Mouse (Mus musculus): ENCODE results near the gene Ten1. TPM values are rescaled to one million over a fixed set of nuclear protein-coding genes. Genes with fewer than 3 reads are reported as not detected.

Ten1 gene
- polyA plus RNA-seq (2016; fragmentation: Nextera tagmentation; extraction: Ambion mirVana), result 43.4 and 44.0 TPM in 2 replicates

- Histone ChIP-seq H3K27me3 (replicated peaks) (no peaks in the 10 kb centered on the region), H3K27ac (peak within 1 kb of the TSS; percentile 88), H3K4me2 (peak within 1 kb of the TSS; percentile 94), H3K9ac (peak within 1 kb of the TSS; percentile 87), H3K4me1 (peaks cover 56% of the 10 kb centered on the region), H3K4me3 (peak within 1 kb of the TSS; percentile 82), H3K36me3 (peaks cover 13% of the 10 kb centered on the region; the same call in 1 of the 2 replicates), H3K9me3 (replicated peaks) (no peaks in the 10 kb centered on the region)
- peak; percentile 97 for ATAC-seq
- under 1% methylated on average over 62 of the region's 62 CpGs for WGBS (ENCODE audit: insufficient replicate concordance)
Observed at GRCm38 (mm10) chr11:116198639-116199531, at the start of gene Ten1, which contains the start of gene Acox1. Gene Ten1, plus strand, starts transcription at chr11:116198855. Gene Acox1, minus strand, starts transcription at chr11:116199045.

DNA sequence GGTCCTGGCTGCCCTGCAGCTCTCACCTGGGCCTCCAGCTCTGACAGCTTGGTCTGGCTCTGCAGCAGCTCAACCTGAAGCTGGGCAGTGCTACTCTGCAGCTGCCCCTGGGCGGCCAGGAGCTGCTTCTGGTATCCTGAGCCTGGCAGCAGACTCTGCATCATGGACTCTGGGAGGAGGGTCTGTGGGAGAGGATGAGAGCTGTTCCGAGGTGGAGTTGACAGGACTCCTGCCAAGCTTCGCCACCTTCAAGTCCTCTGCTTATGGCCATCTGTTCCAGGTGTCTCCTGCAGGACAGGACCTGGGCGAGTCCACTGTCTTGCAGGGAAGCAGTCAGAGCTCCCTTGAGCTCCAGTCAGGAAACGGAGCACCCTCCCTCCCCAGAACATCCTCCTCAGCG is 49.3 kb upstream of the Ten1 start:
- no peak overlapping the region for H3K9ac ChIP-seq
- H3K9me3 ChIP-seq (replicated peaks), result no peaks in the 10 kb centered on the region
- 88% methylated on average over 6 of the region's 6 CpGs for WGBS (ENCODE audit: insufficient replicate concordance)
- no peak overlapping the region for H3K4me3 ChIP-seq
- no peak overlapping the region for H3K27ac ChIP-seq
- no peak overlapping the region for H3K4me2 ChIP-seq
- peaks cover 26% of the 10 kb centered on the region for H3K4me1 ChIP-seq
- no peak for ATAC-seq
- H3K36me3 ChIP-seq, result peaks cover 100% of the 10 kb centered on the region
- no peaks in the 10 kb centered on the region for H3K27me3 ChIP-seq (replicated peaks)

DNA sequence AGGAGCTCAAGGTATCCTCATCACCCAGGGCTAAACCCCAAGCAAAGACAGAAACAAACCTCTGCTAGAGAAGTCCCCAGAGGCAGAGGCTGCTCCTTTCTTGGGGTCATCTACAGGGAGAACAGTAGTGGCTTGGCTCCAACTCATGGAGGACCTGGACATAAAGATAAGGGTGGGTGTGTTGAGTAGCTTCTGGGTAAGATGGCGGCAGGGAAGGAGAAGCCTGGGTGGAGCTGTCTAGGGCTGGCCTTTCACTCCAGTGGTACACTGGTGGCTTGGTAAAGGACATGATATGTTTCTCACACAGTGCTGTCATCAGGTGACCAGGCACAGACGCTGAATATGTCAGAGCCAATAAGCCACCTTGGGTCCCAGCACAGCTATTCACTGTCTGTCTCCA is 47.7 kb upstream of the Ten1 start:
- ATAC-seq, result peak; percentile 93
- WGBS (ENCODE audit: insufficient replicate concordance), result 59% methylated on average over 2 of the region's 2 CpGs
- H3K27me3 ChIP-seq (replicated peaks), result no peaks in the 10 kb centered on the region
- H3K4me2 ChIP-seq, result peak overlapping the region; percentile 36
- peaks cover 100% of the 10 kb centered on the region for H3K36me3 ChIP-seq
- H3K4me1 ChIP-seq, result peaks cover 24% of the 10 kb centered on the region
- no peaks in the 10 kb centered on the region for H3K9me3 ChIP-seq (replicated peaks)
- no peak overlapping the region for H3K4me3 ChIP-seq
- H3K9ac ChIP-seq, result peak overlapping the region; percentile 27; the same call in 1 of the 2 replicates
- H3K27ac ChIP-seq, result peak overlapping the region; percentile 86

GRCm38 (mm10) chr11:116161312-116161711 is 37.3 kb upstream of the Ten1 start:
- WGBS (ENCODE audit: insufficient replicate concordance), result 72% methylated on average over 12 of the region's 12 CpGs
- H3K27ac ChIP-seq, result no peak overlapping the region
- H3K36me3 ChIP-seq, result peaks cover 49% of the 10 kb centered on the region
- H3K9ac ChIP-seq, result no peak overlapping the region
- H3K4me2 ChIP-seq, result no peak overlapping the region
- H3K4me3 ChIP-seq, result no peak overlapping the region
- no peaks in the 10 kb centered on the region for H3K9me3 ChIP-seq (replicated peaks)
- ATAC-seq, result no peak
- H3K27me3 ChIP-seq (replicated peaks), result no peaks in the 10 kb centered on the region
- peaks cover 22% of the 10 kb centered on the region for H3K4me1 ChIP-seq

GRCm38 (mm10) chr11:116162146-116162545 is 36.5 kb upstream of the Ten1 start:
- ATAC-seq, result no peak
- H3K9me3 ChIP-seq (replicated peaks), result no peaks in the 10 kb centered on the region
- H3K9ac ChIP-seq, result no peak overlapping the region
- H3K27ac ChIP-seq, result no peak overlapping the region
- H3K4me3 ChIP-seq, result no peak overlapping the region
- no peak overlapping the region for H3K4me2 ChIP-seq
- H3K27me3 ChIP-seq (replicated peaks), result no peaks in the 10 kb centered on the region
- peaks cover 30% of the 10 kb centered on the region for H3K4me1 ChIP-seq
- WGBS (ENCODE audit: insufficient replicate concordance), result 75% methylated on average over 10 of the region's 10 CpGs
- peaks cover 42% of the 10 kb centered on the region for H3K36me3 ChIP-seq

DNA sequence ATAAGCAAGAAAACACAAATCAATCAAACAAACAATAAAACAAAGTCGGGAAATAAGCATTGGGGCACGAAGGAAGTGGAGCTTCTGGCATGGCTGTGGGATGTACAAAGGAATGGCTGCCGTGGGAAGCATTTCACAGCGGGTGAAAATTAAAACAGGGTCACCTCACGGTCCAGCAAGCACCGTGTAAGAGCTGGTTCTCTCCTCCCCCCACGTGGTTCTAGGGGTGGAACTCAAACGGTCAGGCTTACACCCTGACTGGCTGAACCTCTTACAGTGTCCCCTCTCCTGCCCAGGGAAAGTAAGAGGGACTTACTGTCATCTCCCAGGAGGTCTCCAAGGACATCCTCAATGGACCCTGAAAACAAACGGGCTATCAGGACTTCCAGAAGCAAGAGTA is 35.7 kb upstream of the Ten1 start:
- ATAC-seq, result no peak
- Histone ChIP-seq H3K4me1 (peaks cover 34% of the 10 kb centered on the region), H3K27ac (no peak overlapping the region), H3K27me3 (replicated peaks) (no peaks in the 10 kb centered on the region), H3K36me3 (peaks cover 34% of the 10 kb centered on the region), H3K4me2 (no peak overlapping the region), H3K9me3 (replicated peaks) (no peaks in the 10 kb centered on the region), H3K4me3 (no peak overlapping the region), H3K9ac (no peak overlapping the region)
- 69% methylated on average over 9 of the region's 9 CpGs for WGBS (ENCODE audit: insufficient replicate concordance)

- ATAC-seq, result no peak
Observed at GRCm38 (mm10) chr11:116167232-116167631, 31.4 kb upstream of the Ten1 start.

GRCm38 (mm10) chr11:116167884-116168439 is 30.7 kb upstream of the Ten1 start, which contains the start of gene Fbf1:
Gene Fbf1, minus strand, starts transcription at chr11:116168166.
- WGBS (ENCODE audit: insufficient replicate concordance), result under 1% methylated on average over 40 of the region's 40 CpGs
- Histone ChIP-seq H3K27ac (peak within 1 kb of the TSS; percentile 72), H3K4me1 (peaks cover 30% of the 10 kb centered on the region), H3K36me3 (peaks cover 29% of the 10 kb centered on the region), H3K9ac (peak within 1 kb of the TSS; percentile 77), H3K4me3 (peak within 1 kb of the TSS; percentile 68), H3K4me2 (peak within 1 kb of the TSS; percentile 79), H3K27me3 (replicated peaks) (no peaks in the 10 kb centered on the region), H3K9me3 (replicated peaks) (no peaks in the 10 kb centered on the region)
- ATAC-seq, result peak; percentile 99

More at GRCm38 (mm10) chr11:116167232-116167631, 31.4 kb upstream of the Ten1 start:
- Histone ChIP-seq H3K4me1 (peaks cover 33% of the 10 kb centered on the region), H3K4me3 (peak overlapping the region; percentile 68), H3K9me3 (replicated peaks) (no peaks in the 10 kb centered on the region), H3K36me3 (peaks cover 22% of the 10 kb centered on the region), H3K4me2 (peak overlapping the region; percentile 79), H3K9ac (peak overlapping the region; percentile 77), H3K27ac (peak overlapping the region; percentile 72), H3K27me3 (replicated peaks) (no peaks in the 10 kb centered on the region)
- WGBS (ENCODE audit: insufficient replicate concordance), result 8% methylated on average over 6 of the region's 6 CpGs

DNA sequence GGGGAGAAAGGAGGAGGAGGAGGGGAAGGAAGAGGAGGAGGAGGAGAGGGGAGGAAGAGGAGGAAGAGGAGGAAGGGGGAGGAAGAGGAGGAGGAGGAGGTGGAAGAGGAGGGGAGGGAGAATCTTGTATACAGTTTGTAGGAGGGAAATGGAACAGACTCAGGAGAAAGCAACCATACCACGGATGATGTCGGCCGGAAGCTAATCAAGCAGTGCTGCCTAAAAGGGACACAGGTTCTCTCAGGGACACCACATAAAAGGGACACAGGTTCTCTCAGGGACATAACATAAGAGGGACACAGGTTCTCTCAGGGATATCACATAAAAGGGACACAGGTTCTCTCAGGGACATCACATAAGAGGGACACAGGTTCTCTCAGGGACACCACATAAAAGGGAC is 29.4 kb upstream of the Ten1 start:
- Histone ChIP-seq H3K27ac (no peak overlapping the region), H3K4me1 (peaks cover 30% of the 10 kb centered on the region), H3K9me3 (replicated peaks) (no peaks in the 10 kb centered on the region), H3K4me2 (no peak overlapping the region), H3K9ac (no peak overlapping the region), H3K27me3 (replicated peaks) (no peaks in the 10 kb centered on the region), H3K36me3 (peaks cover 42% of the 10 kb centered on the region), H3K4me3 (no peak overlapping the region)
- 73% methylated on average over 3 of the region's 3 CpGs for WGBS (ENCODE audit: insufficient replicate concordance)
- ATAC-seq, result no peak

DNA sequence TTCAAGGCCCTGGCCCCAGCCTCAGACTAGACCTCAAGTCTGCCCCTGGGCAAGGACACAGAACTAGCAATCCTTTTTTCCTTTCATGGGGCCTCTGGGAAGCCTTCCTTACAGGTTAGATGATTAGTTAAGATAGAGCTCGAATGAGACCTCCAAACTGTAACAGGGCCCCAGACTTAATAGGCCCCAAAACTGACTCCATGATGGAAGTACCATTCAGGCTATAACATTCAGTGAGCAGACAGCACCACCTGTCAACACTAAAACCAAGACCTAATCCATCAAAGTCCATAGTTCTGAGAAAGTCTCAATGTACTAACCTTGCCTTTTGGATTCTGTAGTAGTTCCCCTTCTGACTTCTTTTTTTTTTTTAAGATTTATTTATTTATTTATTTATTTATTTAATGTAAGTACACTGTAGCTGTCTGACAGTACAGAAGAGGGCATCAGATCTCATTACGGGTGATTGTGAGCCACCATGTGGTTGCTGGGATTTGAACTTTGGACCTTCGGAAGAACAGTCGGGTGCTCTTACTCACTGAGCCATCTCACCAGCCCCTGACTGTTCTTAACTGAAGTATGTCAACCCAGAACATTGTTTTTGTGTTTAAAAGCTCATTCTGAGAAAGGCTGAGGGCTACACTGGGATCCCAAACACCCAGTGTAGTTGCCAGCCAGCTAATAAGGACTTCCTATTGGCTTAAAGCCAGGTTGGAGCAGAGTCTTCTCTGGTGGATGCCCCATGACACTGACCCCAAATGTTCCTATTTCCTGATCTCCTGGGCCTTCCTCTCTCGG is 28.5 kb upstream of the Ten1 start:
- ATAC-seq, result no peak
- 69% methylated on average over 5 of the region's 5 CpGs for WGBS (ENCODE audit: insufficient replicate concordance)
- Histone ChIP-seq H3K9me3 (replicated peaks) (no peaks in the 10 kb centered on the region), H3K27ac (no peak overlapping the region), H3K4me2 (no peak overlapping the region), H3K9ac (no peak overlapping the region), H3K4me1 (peaks cover 27% of the 10 kb centered on the region), H3K36me3 (peaks cover 45% of the 10 kb centered on the region), H3K4me3 (no peak overlapping the region), H3K27me3 (replicated peaks) (no peaks in the 10 kb centered on the region)

GRCm38 (mm10) chr11:116171959-116172358 is 26.7 kb upstream of the Ten1 start:
- Histone ChIP-seq H3K4me2 (no peak overlapping the region), H3K9me3 (replicated peaks) (no peaks in the 10 kb centered on the region), H3K4me1 (peaks cover 15% of the 10 kb centered on the region), H3K27ac (no peak overlapping the region), H3K36me3 (peaks cover 55% of the 10 kb centered on the region), H3K27me3 (replicated peaks) (no peaks in the 10 kb centered on the region), H3K9ac (no peak overlapping the region), H3K4me3 (no peak overlapping the region)
- ATAC-seq, result no peak
- WGBS (ENCODE audit: insufficient replicate concordance), result 77% methylated on average over 2 of the region's 2 CpGs

Data from liver, embryonic 12.5 days (tissue).